Mouse (Mus musculus): ENCODE data around the gene Commd6. TPM values are rescaled to one million over a fixed set of nuclear protein-coding genes. Genes with fewer than 3 reads are reported as not detected.
A peak's percentile ranks its signal among the peaks of the same experiment; 100 is the strongest.

Gene Commd6
- polyA plus RNA-seq, 1 experiment: 0.34 TPM

GRCm38 (mm10) chr14:101617680-101618079 is 22.8 kb downstream of the Commd6 start:
- no peaks in the 10 kb centered on the region for H3K4me1 ChIP-seq (ENCODE audit: control insufficient read depth)
- TF ChIP-seq TAL1 (IDR thresholded peaks at IDR 0.05; ENCODE audit: low read length) (no peak), GATA1 (IDR thresholded peaks at IDR 0.05; ENCODE audit: low read length) (no peak)
- peaks cover 3% of the 10 kb centered on the region; the same call in 1 of the 2 replicates for H3K27me3 ChIP-seq (ENCODE audit: control insufficient read depth)
- H3K4me3 ChIP-seq (replicated peaks): no peak overlapping the region
- no peaks in the 10 kb centered on the region for H3K36me3 ChIP-seq (ENCODE audit: control insufficient read depth)
- no peaks in the 10 kb centered on the region for H3K9me3 ChIP-seq (ENCODE audit: control insufficient read depth, low read length)

GRCm38 (mm10) chr14:101616178-101616577 is 24.3 kb downstream of the Commd6 start:
- Histone ChIP-seq H3K9me3 (ENCODE audit: control insufficient read depth, low read length) (no peaks in the 10 kb centered on the region), H3K36me3 (ENCODE audit: control insufficient read depth) (no peaks in the 10 kb centered on the region), H3K27me3 (ENCODE audit: control insufficient read depth) (peaks cover 3% of the 10 kb centered on the region; the same call in 1 of the 2 replicates), H3K4me1 (ENCODE audit: control insufficient read depth) (no peaks in the 10 kb centered on the region), H3K4me3 (replicated peaks) (no peak overlapping the region)
- TF ChIP-seq GATA1 (IDR thresholded peaks at IDR 0.05; ENCODE audit: low read length): no peak
- no peak for TF ChIP-seq TAL1 (IDR thresholded peaks at IDR 0.05; ENCODE audit: low read length)

- Histone ChIP-seq H3K4me1 (ENCODE audit: control insufficient read depth) (peaks cover 5% of the 10 kb centered on the region), H3K9me3 (ENCODE audit: control insufficient read depth, low read length) (no peaks in the 10 kb centered on the region), H3K4me3 (replicated peaks) (no peak overlapping the region), H3K36me3 (ENCODE audit: control insufficient read depth) (no peaks in the 10 kb centered on the region), H3K27me3 (ENCODE audit: control insufficient read depth) (peaks cover 16% of the 10 kb centered on the region)
- TF ChIP-seq GATA1 (IDR thresholded peaks at IDR 0.05; ENCODE audit: low read length) (no peak), TAL1 (IDR thresholded peaks at IDR 0.05; ENCODE audit: low read length) (no peak)
Measured at GRCm38 (mm10) chr14:101613206-101613605, 27.3 kb downstream of the Commd6 start.

- no peak for TF ChIP-seq GATA1 (IDR thresholded peaks at IDR 0.05; ENCODE audit: low read length)
- no peak for TF ChIP-seq TAL1 (IDR thresholded peaks at IDR 0.05; ENCODE audit: low read length)
- Histone ChIP-seq H3K36me3 (ENCODE audit: control insufficient read depth) (no peaks in the 10 kb centered on the region), H3K4me1 (ENCODE audit: control insufficient read depth) (peaks cover 7% of the 10 kb centered on the region), H3K4me3 (replicated peaks) (no peak overlapping the region), H3K27me3 (ENCODE audit: control insufficient read depth) (peaks cover 27% of the 10 kb centered on the region), H3K9me3 (ENCODE audit: control insufficient read depth, low read length) (no peaks in the 10 kb centered on the region)
Measured at GRCm38 (mm10) chr14:101610701-101611100, 29.8 kb downstream of the Commd6 start.

GRCm38 (mm10) chr14:101608519-101609368 is 31.7 kb downstream of the Commd6 start, which contains the start of gene Tbc1d4:
TSS of gene Tbc1d4 (minus strand) at chr14:101609191.
- Histone ChIP-seq H3K9me3 (ENCODE audit: control insufficient read depth, low read length) (no peaks in the 10 kb centered on the region), H3K36me3 (ENCODE audit: control insufficient read depth) (no peaks in the 10 kb centered on the region), H3K4me3 (replicated peaks) (peak within 1 kb of the TSS; percentile 55), H3K4me1 (ENCODE audit: control insufficient read depth) (peaks cover 7% of the 10 kb centered on the region), H3K27me3 (ENCODE audit: control insufficient read depth) (peaks cover 27% of the 10 kb centered on the region)
- no peak for TF ChIP-seq GATA1 (IDR thresholded peaks at IDR 0.05; ENCODE audit: low read length)
- TF ChIP-seq TAL1 (IDR thresholded peaks at IDR 0.05; ENCODE audit: low read length): no peak

- Histone ChIP-seq H3K4me3 (replicated peaks) (peak overlapping the region; percentile 55), H3K4me1 (ENCODE audit: control insufficient read depth) (peaks cover 7% of the 10 kb centered on the region), H3K27me3 (ENCODE audit: control insufficient read depth) (peaks cover 27% of the 10 kb centered on the region), H3K36me3 (ENCODE audit: control insufficient read depth) (no peaks in the 10 kb centered on the region), H3K9me3 (ENCODE audit: control insufficient read depth, low read length) (no peaks in the 10 kb centered on the region)
- no peak for TF ChIP-seq TAL1 (IDR thresholded peaks at IDR 0.05; ENCODE audit: low read length)
- no peak for TF ChIP-seq GATA1 (IDR thresholded peaks at IDR 0.05; ENCODE audit: low read length)
Measured at GRCm38 (mm10) chr14:101607631-101608518, 32.6 kb downstream of the Commd6 start.

GRCm38 (mm10) chr14:101605843-101606242 is 34.6 kb downstream of the Commd6 start:
- H3K36me3 ChIP-seq (ENCODE audit: control insufficient read depth): no peaks in the 10 kb centered on the region
- TF ChIP-seq TAL1 (IDR thresholded peaks at IDR 0.05; ENCODE audit: low read length) (no peak), GATA1 (IDR thresholded peaks at IDR 0.05; ENCODE audit: low read length) (no peak)
- no peak overlapping the region for H3K4me3 ChIP-seq (replicated peaks)
- H3K4me1 ChIP-seq (ENCODE audit: control insufficient read depth): peaks cover 7% of the 10 kb centered on the region
- H3K9me3 ChIP-seq (ENCODE audit: control insufficient read depth, low read length): no peaks in the 10 kb centered on the region
- peaks cover 27% of the 10 kb centered on the region for H3K27me3 ChIP-seq (ENCODE audit: control insufficient read depth)

- Histone ChIP-seq H3K36me3 (ENCODE audit: control insufficient read depth) (no peaks in the 10 kb centered on the region), H3K9me3 (ENCODE audit: control insufficient read depth, low read length) (no peaks in the 10 kb centered on the region), H3K27me3 (ENCODE audit: control insufficient read depth) (peaks cover 11% of the 10 kb centered on the region), H3K4me3 (replicated peaks) (no peak overlapping the region), H3K4me1 (ENCODE audit: control insufficient read depth) (no peaks in the 10 kb centered on the region)
- TF ChIP-seq TAL1 (IDR thresholded peaks at IDR 0.05; ENCODE audit: low read length) (no peak), GATA1 (IDR thresholded peaks at IDR 0.05; ENCODE audit: low read length) (no peak)
Measured at GRCm38 (mm10) chr14:101602851-101603250, 37.6 kb downstream of the Commd6 start.
